8 mouse cellular contexts compared by ENCODE assay signal in the genomic region with DNA sequence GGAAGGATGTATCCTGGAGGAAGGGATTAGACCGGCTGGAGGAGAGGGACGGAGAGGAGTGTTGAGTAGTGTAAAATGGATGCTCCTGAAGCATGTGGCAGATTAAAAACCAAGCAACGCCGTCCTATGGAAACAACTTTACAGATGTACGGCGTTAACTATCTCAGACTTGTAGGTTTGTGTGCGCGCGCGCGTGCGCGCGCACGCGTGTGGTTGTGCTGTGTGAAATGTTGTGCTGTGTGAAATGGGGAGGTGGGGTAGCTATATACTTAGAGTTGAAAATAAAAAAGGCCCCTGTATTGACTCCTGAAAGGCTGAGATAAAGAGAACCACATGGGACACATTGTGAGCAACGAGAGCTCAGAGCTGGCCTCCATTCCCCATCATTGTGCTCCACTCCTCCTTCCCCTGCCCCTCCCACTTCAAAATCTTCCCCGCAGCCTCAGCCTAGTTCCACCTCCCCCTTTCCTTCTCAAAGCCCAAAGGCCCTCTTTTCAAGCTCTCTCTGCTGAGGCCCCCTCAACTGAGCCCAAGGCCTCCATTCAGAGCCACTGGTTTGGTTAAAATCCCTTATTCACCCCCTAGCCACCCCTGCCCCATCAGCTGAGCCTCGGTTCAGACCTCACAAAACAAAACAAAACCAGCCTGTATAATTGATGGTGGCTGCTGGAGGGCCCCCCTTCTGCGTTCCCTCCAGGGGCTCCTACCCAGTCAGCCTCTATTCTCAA. TPM values are rescaled to one million over a fixed set of nuclear protein-coding genes. Genes with fewer than 3 reads are reported as not detected.
DNase-seq lines count a peak whose midpoint lies in the region; ATAC-seq and TF ChIP-seq lines count a peak whose summit lies in the region.

No protein-coding gene starts in this region.

- no peak overlapping the region for H3K4me3 ChIP-seq in liver, embryonic 12.5 days
- H3K4me3 ChIP-seq in stomach, embryonic 16.5 days (replicated peaks; ENCODE audit: low read length), result no peak overlapping the region
- no peak overlapping the region for H3K4me3 ChIP-seq in gastrocnemius, adult 2 months

- peak overlapping the region; percentile 38 for H3K4me2 ChIP-seq in liver, embryonic 12.5 days
- H3K4me2 ChIP-seq in stomach, embryonic 16.5 days (ENCODE audit: low read depth, low read length), result peak overlapping the region; percentile 31

- ATAC-seq in liver, embryonic 12.5 days, result no peak
- ATAC-seq in stomach, embryonic 16.5 days (ENCODE audit: insufficient read depth, low FRiP score), result no peak

- TF ChIP-seq CTCF in gastrocnemius, adult 2 months (IDR thresholded peaks at IDR 0.05), result no peak

- intact Hi-C loops in left cerebral cortex, postnatal 10 days (cut with DNase I), result no loop called here
- intact Hi-C loops in gastrocnemius, adult 2 months (cut with DNase I), result no loop called here

- peaks cover 41% of the 10 kb centered on the region for H3K27me3 ChIP-seq in liver, embryonic 12.5 days (replicated peaks)
- no peaks in the 10 kb centered on the region for H3K27me3 ChIP-seq in stomach, embryonic 16.5 days (ENCODE audit: control insufficient read depth, insufficient read depth, low read length)

- 0 out of 2 replicates have a peak, but pooled peaks cover 4% of the 10 kb centered on the region for H3K4me1 ChIP-seq in liver, embryonic 12.5 days
- peaks cover 18% of the 10 kb centered on the region for H3K4me1 ChIP-seq in stomach, embryonic 16.5 days (ENCODE audit: control insufficient read depth, insufficient read depth, low read length)

- H3K36me3 ChIP-seq in liver, embryonic 12.5 days, result no peaks in the 10 kb centered on the region
- no peaks in the 10 kb centered on the region for H3K36me3 ChIP-seq in stomach, embryonic 16.5 days (ENCODE audit: control insufficient read depth, insufficient read depth, low read length)

- H3K9ac ChIP-seq in liver, embryonic 12.5 days, result no peak overlapping the region
- no peak overlapping the region for H3K9ac ChIP-seq in stomach, embryonic 16.5 days (ENCODE audit: low read length)

- WGBS in liver, embryonic 12.5 days (ENCODE audit: insufficient replicate concordance), result 46% methylated on average over 20 of the region's 20 CpGs
- 63% methylated on average over 20 of the region's 20 CpGs for WGBS in stomach, embryonic 16.5 days

- H3K9me3 ChIP-seq in liver, embryonic 12.5 days (replicated peaks), result no peaks in the 10 kb centered on the region
- H3K9me3 ChIP-seq in stomach, embryonic 16.5 days (replicated peaks; ENCODE audit: control insufficient read depth, low read length), result no peaks in the 10 kb centered on the region; the same call in 1 of the 2 replicates

- no peak overlapping the region for H3K27ac ChIP-seq in liver, embryonic 12.5 days
- no peak overlapping the region for H3K27ac ChIP-seq in stomach, embryonic 16.5 days (ENCODE audit: low read length)
- no peak overlapping the region for H3K27ac ChIP-seq in gastrocnemius, adult 2 months

- DNase-seq in thymus, postnatal 14 days, result peak; percentile 23
- DNase-seq in thymus, postnatal 4 days, result no peak
- DNase-seq in forelimb bud, embryonic 11.5 days (ENCODE audit: low read depth, low spot score), result peak; percentile 52
- no peak for DNase-seq in left cerebral cortex, postnatal 10 days (ENCODE audit: extremely low spot score in 1 of 2, low spot score in 2 of 2)
- no peak for DNase-seq in layer of hippocampus, postnatal 36 days
- DNase-seq in gastrocnemius, adult 2 months, result no peak

RNA-seq across cellular contexts. Expression of a gene that starts 36.9 kb away (rescaled TPM):
- 6.5 and 7.3 TPM in 2 replicates for polyA plus RNA-seq in liver, embryonic 12.5 days (2016; fragmentation: Nextera tagmentation; extraction: Ambion mirVana)
- polyA plus RNA-seq in stomach, embryonic 16.5 days (2015; fragmentation: Nextera tagmentation; extraction: Ambion mirVana), result 7.2 and 7.6 TPM in 2 replicates
- 1 to 10 TPM; 4.4 to 5.7 TPM for total RNA-seq in left cerebral cortex, postnatal 10 days (2021)
- total RNA-seq in layer of hippocampus, postnatal 36 days (2021), result 1 to 10 TPM; 5.4 to 6.0 TPM
- 1 to 10 TPM; 3.2 to 3.4 TPM for total RNA-seq in gastrocnemius, adult 2 months (2021)

RNA-seq across cellular contexts. Expression of a gene that starts 59.0 kb away (rescaled TPM):
- polyA plus RNA-seq in liver, embryonic 12.5 days (2016; fragmentation: Nextera tagmentation; extraction: Ambion mirVana), result 23.3 and 23.8 TPM in 2 replicates
- 25.1 and 26.3 TPM in 2 replicates for polyA plus RNA-seq in stomach, embryonic 16.5 days (2015; fragmentation: Nextera tagmentation; extraction: Ambion mirVana)
- 10 to 100 TPM; 25.6 to 25.9 TPM for total RNA-seq in left cerebral cortex, postnatal 10 days (2021)
- total RNA-seq in layer of hippocampus, postnatal 36 days (2021), result 10 to 100 TPM; 24.7 to 25.1 TPM
- 10 to 100 TPM in 1 of 2 experiments, 1 to 10 TPM in 1; 8.3 to 10.5 TPM for total RNA-seq in gastrocnemius, adult 2 months (2021)

Comparison
In these comparisons a context has a peak if more than half of its experiments do, and no peak if none do; other contexts are left out.
1. DNase-seq: peak in thymus, postnatal 14 days (single experiment) and forelimb bud, embryonic 11.5 days (single experiment); none in thymus, postnatal 4 days (single experiment), left cerebral cortex, postnatal 10 days (0 of 2), layer of hippocampus, postnatal 36 days (0 of 2) and gastrocnemius, adult 2 months (single experiment).